Comparison of ENCODE assay signal across 24 mouse cellular contexts in genomic region chr14:47138853-47139252, GRCm38 (mm10).
"Had no signal": no experiment of that assay in that cellular context is flagged by ENCODE, and none has a peak within 500 bp of the region (broad histone marks: within the 10 kb centered on the region; RNA-seq: fewer than 3 reads in every experiment).

No protein-coding gene starts in this region.

- H3K9ac ChIP-seq: heart, embryonic 13.5 days; heart, embryonic 15.5 days; hindbrain, embryonic 13.5 days; hindbrain, embryonic 15.5 days; kidney, embryonic 15.5 days; limb, embryonic 13.5 days; limb, embryonic 15.5 days; liver, embryonic 12.5 days had no signal

- H3K4me2 ChIP-seq: heart, embryonic 11.5 days; heart, embryonic 13.5 days; heart, embryonic 15.5 days; hindbrain, embryonic 13.5 days; hindbrain, embryonic 15.5 days; kidney, embryonic 15.5 days; limb, embryonic 13.5 days; limb, embryonic 15.5 days; liver, embryonic 12.5 days had no signal

- H3K9me3 ChIP-seq: heart, embryonic 13.5 days; heart, embryonic 15.5 days; hindbrain, embryonic 13.5 days; hindbrain, embryonic 15.5 days; kidney, embryonic 15.5 days; limb, embryonic 13.5 days; limb, embryonic 15.5 days; liver, embryonic 12.5 days had no signal

- H3K36me3 ChIP-seq: heart, embryonic 13.5 days; heart, embryonic 15.5 days; hindbrain, embryonic 13.5 days; hindbrain, embryonic 15.5 days; kidney, embryonic 15.5 days; limb, embryonic 13.5 days; limb, embryonic 15.5 days; liver, embryonic 12.5 days had no signal

- ATAC-seq: hindbrain, postnatal 0 days; intestine, embryonic 16.5 days; liver, embryonic 12.5 days had no signal

- H3K27ac ChIP-seq: heart, adult 2 months; heart, embryonic 13.5 days; heart, embryonic 15.5 days; hindbrain, embryonic 13.5 days; hindbrain, embryonic 15.5 days; hindbrain, postnatal 0 days; kidney, embryonic 15.5 days; kidney, postnatal 0 days; limb, embryonic 13.5 days; limb, embryonic 15.5 days; liver, embryonic 12.5 days had no signal

- H3K27me3 ChIP-seq: heart, embryonic 13.5 days; heart, embryonic 15.5 days; hindbrain, embryonic 13.5 days; hindbrain, embryonic 15.5 days; kidney, embryonic 15.5 days; limb, embryonic 13.5 days; limb, embryonic 15.5 days; liver, embryonic 12.5 days had no signal

- DNase-seq: gastrocnemius, postnatal 14 days; gastrocnemius, postnatal 36 days; heart, adult 2 months; heart, postnatal 4 days; kidney, adult 11 months; kidney, adult 2 months; kidney, adult 9 months; kidney, postnatal 14 days; kidney, postnatal 36 days; layer of hippocampus, adult 9-11 months; layer of hippocampus, postnatal 36 days; left cerebral cortex, postnatal 4 days had no signal

- H3K4me1 ChIP-seq: heart, embryonic 15.5 days; hindbrain, embryonic 13.5 days; hindbrain, embryonic 15.5 days; kidney, embryonic 15.5 days; limb, embryonic 13.5 days; limb, embryonic 15.5 days; liver, embryonic 12.5 days had no signal

- H3K4me3 ChIP-seq: heart, adult 2 months; heart, embryonic 13.5 days; heart, embryonic 15.5 days; hindbrain, embryonic 13.5 days; hindbrain, embryonic 15.5 days; kidney, embryonic 15.5 days; limb, embryonic 13.5 days; limb, embryonic 15.5 days; liver, embryonic 12.5 days had no signal
